Mouse (Mus musculus): ENCODE measurements around the gene Cfap74. TPM values are rescaled to one million over a fixed set of nuclear protein-coding genes. Genes with fewer than 3 reads are reported as not detected.

Gene Cfap74
- polyA plus RNA-seq, 1 experiment from 2014 or later, result 5.1 TPM

- no peaks in the 10 kb centered on the region for H3K27me3 ChIP-seq (ENCODE audit: control insufficient read depth, insufficient read depth, low read length)
- peak overlapping the region; percentile 70 for H3K4me2 ChIP-seq (ENCODE audit: low read depth, severe bottlenecking)
- peaks cover 10% of the 10 kb centered on the region for H3K4me1 ChIP-seq (ENCODE audit: control insufficient read depth, insufficient read depth, low read length)
- DNase-seq (ENCODE audit: low spot score) (no peak), ATAC-seq (ENCODE audit: insufficient number of reproducible peaks, low FRiP score, low TSS enrichment, low read depth) (no peak)
- H3K36me3 ChIP-seq (ENCODE audit: control insufficient read depth, insufficient read depth, low read length), result no peaks in the 10 kb centered on the region
- no peaks in the 10 kb centered on the region for H3K9me3 ChIP-seq (ENCODE audit: control insufficient read depth, low read length)
- peak overlapping the region; percentile 99 for H3K4me3 ChIP-seq (ENCODE audit: low read depth, low read length)
- H3K9ac ChIP-seq (ENCODE audit: low read length), result peak overlapping the region; percentile 100
- WGBS, result 43% methylated on average over 5 of the region's 5 CpGs
- H3K27ac ChIP-seq (replicated peaks; ENCODE audit: low read depth, low read length), result no peak overlapping the region
Observed at GRCm38 (mm10) chr4:155490456-155490855, 81.5 kb downstream of the Cfap74 start.

DNA sequence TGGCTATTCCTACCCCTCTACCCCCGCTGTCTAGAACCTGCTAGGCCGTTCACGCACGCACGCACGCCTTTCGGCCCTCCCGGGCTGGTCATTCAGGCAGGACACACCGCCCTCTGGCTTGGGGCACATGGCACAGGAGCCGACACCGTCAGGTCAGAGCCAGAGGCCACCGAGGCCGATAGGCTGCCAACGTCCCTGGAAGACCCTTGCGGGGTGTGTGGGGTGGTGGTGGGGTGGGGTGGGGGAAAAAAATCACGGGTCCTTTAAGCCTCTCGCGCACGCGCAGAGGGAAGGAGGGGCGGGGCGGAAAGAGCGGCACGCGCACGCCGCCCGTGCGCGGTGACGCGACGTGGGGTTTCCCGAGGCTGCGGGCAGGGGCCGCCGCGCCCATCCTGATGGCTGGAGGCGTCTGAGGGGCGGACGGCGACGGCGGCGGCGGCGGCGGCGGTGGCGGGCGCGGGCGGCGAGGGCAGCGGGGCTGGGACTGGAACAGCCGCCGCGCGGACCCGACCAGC lies 82.1 kb downstream of the Cfap74 start, which contains the start of gene Gnb1:
TSS of gene Gnb1 (plus strand) at position 372 of the 515 bp plus-strand sequence.
- Histone ChIP-seq H3K4me1 (ENCODE audit: control insufficient read depth, insufficient read depth, low read length) (peaks cover 10% of the 10 kb centered on the region), H3K27ac (replicated peaks; ENCODE audit: low read depth, low read length) (peak within 1 kb of the TSS; percentile 88), H3K4me3 (ENCODE audit: low read depth, low read length) (peak within 1 kb of the TSS; percentile 99), H3K9ac (ENCODE audit: low read length) (peak within 1 kb of the TSS; percentile 100), H3K27me3 (ENCODE audit: control insufficient read depth, insufficient read depth, low read length) (no peaks in the 10 kb centered on the region), H3K9me3 (ENCODE audit: control insufficient read depth, low read length) (no peaks in the 10 kb centered on the region), H3K4me2 (ENCODE audit: low read depth, severe bottlenecking) (peak within 1 kb of the TSS; percentile 70), H3K36me3 (ENCODE audit: control insufficient read depth, insufficient read depth, low read length) (no peaks in the 10 kb centered on the region)
- peak; percentile 81 for ATAC-seq (ENCODE audit: insufficient number of reproducible peaks, low FRiP score, low TSS enrichment, low read depth)
- DNase-seq (ENCODE audit: low spot score), result peak; percentile 95
- WGBS, result under 1% methylated on average over 48 of the region's 60 CpGs

DNA sequence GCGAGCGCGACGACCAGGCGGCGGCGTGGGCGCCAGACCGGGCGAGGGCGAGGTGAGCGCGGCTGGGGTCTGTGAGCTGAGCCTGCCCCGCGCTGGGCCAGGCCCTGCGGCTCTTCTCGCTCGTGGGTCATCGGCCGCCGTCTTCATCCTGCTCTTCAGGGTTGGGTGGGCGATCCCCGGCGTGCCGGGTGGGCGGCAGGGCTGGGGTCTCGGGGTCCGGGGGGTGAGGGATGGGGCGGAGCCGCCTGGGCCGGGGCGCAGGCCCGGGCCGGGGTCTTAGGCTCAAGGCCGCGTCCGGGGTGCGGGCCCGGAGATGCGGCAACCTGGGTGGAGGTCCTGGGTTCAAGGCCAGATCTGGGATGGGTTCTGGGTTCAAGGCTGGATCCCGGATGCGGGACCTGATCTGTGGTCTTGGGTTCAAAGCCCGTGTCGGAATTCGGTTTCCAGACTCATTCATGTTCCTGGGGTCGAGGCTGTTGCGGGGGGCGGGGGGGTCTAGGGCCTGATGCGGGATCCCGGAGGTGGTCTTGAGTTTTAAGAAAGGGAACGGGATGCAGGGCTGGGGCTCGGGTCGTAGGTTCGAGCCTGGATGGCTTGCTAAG lies 82.6 kb downstream of the Cfap74 start:
- H3K4me1 ChIP-seq (ENCODE audit: control insufficient read depth, insufficient read depth, low read length), result peaks cover 10% of the 10 kb centered on the region

GRCm38 (mm10) chr4:155492131-155492633 lies 83.2 kb downstream of the Cfap74 start:
- Histone ChIP-seq H3K4me2 (ENCODE audit: low read depth, severe bottlenecking) (peak overlapping the region; percentile 70), H3K9me3 (ENCODE audit: control insufficient read depth, low read length) (no peaks in the 10 kb centered on the region), H3K27me3 (ENCODE audit: control insufficient read depth, insufficient read depth, low read length) (no peaks in the 10 kb centered on the region), H3K27ac (replicated peaks; ENCODE audit: low read depth, low read length) (peak overlapping the region; percentile 88), H3K4me3 (ENCODE audit: low read depth, low read length) (peak overlapping the region; percentile 99), H3K36me3 (ENCODE audit: control insufficient read depth, insufficient read depth, low read length) (no peaks in the 10 kb centered on the region), H3K9ac (ENCODE audit: low read length) (peak overlapping the region; percentile 100), H3K4me1 (ENCODE audit: control insufficient read depth, insufficient read depth, low read length) (peaks cover 10% of the 10 kb centered on the region)
- WGBS, result under 1% methylated on average over 51 of the region's 51 CpGs
- ATAC-seq (ENCODE audit: insufficient number of reproducible peaks, low FRiP score, low TSS enrichment, low read depth) (no peak), DNase-seq (ENCODE audit: low spot score) (peak; percentile 76)

More for the DNA sequence above, 82.6 kb downstream of the Cfap74 start:
- H3K9ac ChIP-seq (ENCODE audit: low read length), result peak overlapping the region; percentile 100
- H3K27ac ChIP-seq (replicated peaks; ENCODE audit: low read depth, low read length), result peak overlapping the region; percentile 88
- peak overlapping the region; percentile 70; the same call in 1 of the 2 replicates for H3K4me2 ChIP-seq (ENCODE audit: low read depth, severe bottlenecking)
- H3K4me3 ChIP-seq (ENCODE audit: low read depth, low read length), result peak overlapping the region; percentile 99
- DNase-seq (ENCODE audit: low spot score), result peak; percentile 73
- peak; percentile 67 for ATAC-seq (ENCODE audit: insufficient number of reproducible peaks, low FRiP score, low TSS enrichment, low read depth)
- H3K36me3 ChIP-seq (ENCODE audit: control insufficient read depth, insufficient read depth, low read length), result no peaks in the 10 kb centered on the region
- WGBS, result under 1% methylated on average over 48 of the region's 54 CpGs
- no peaks in the 10 kb centered on the region for H3K27me3 ChIP-seq (ENCODE audit: control insufficient read depth, insufficient read depth, low read length)
- no peaks in the 10 kb centered on the region for H3K9me3 ChIP-seq (ENCODE audit: control insufficient read depth, low read length)

DNA sequence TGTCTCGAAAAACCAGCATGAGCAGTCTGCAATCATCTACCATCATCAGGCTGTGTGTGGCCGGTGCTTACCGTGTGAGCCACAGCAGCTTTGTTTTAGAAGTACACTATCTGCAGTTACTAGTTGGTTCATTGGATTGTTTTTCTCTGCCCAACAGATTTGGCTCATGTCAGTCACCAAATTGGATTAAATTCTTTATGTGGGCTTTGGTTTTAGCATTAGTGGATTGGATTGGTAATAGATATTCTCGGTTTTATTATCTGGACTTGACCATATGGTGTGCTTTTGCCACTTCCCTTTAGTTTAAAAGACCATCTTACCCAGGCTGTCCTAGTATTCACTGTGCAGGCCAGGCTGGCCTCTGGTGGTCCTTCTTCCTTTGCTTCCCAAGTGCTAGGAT lies 85.9 kb downstream of the Cfap74 start:
- Histone ChIP-seq H3K27ac (replicated peaks; ENCODE audit: low read depth, low read length) (no peak overlapping the region), H3K9me3 (ENCODE audit: control insufficient read depth, low read length) (no peaks in the 10 kb centered on the region), H3K4me3 (ENCODE audit: low read depth, low read length) (no peak overlapping the region), H3K9ac (ENCODE audit: low read length) (no peak overlapping the region), H3K36me3 (ENCODE audit: control insufficient read depth, insufficient read depth, low read length) (no peaks in the 10 kb centered on the region), H3K27me3 (ENCODE audit: control insufficient read depth, insufficient read depth, low read length) (no peaks in the 10 kb centered on the region), H3K4me1 (ENCODE audit: control insufficient read depth, insufficient read depth, low read length) (peaks cover 10% of the 10 kb centered on the region), H3K4me2 (ENCODE audit: low read depth, severe bottlenecking) (no peak overlapping the region)
- 89% methylated on average over 4 of the region's 4 CpGs for WGBS
- DNase-seq (ENCODE audit: low spot score) (no peak), ATAC-seq (ENCODE audit: insufficient number of reproducible peaks, low FRiP score, low TSS enrichment, low read depth) (no peak)

DNA sequence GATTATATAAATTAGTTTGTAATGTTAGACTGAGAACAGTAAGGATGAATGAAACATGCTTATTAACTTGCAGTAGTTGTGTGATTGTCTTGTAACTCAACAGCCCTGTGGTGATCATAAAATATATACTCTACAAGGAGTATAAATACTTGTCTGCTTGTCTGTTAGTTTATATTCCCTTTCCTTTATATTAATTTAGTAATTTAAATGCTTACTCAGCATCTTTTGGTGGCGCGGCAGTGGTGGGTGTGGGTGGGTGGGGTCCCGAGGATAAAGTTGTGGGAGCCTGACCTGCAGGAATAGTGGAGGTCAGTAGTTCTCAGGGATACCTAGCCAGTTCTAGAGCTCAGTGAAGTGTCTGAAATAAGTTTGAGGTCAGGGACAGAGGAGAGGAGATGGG lies 89.0 kb downstream of the Cfap74 start:
- Histone ChIP-seq H3K27ac (replicated peaks; ENCODE audit: low read depth, low read length) (no peak overlapping the region), H3K4me3 (ENCODE audit: low read depth, low read length) (no peak overlapping the region), H3K36me3 (ENCODE audit: control insufficient read depth, insufficient read depth, low read length) (no peaks in the 10 kb centered on the region), H3K9ac (ENCODE audit: low read length) (no peak overlapping the region), H3K4me1 (ENCODE audit: control insufficient read depth, insufficient read depth, low read length) (peaks cover 2% of the 10 kb centered on the region; the same call in 1 of the 2 replicates), H3K9me3 (ENCODE audit: control insufficient read depth, low read length) (no peaks in the 10 kb centered on the region), H3K4me2 (ENCODE audit: low read depth, severe bottlenecking) (no peak overlapping the region), H3K27me3 (ENCODE audit: control insufficient read depth, insufficient read depth, low read length) (no peaks in the 10 kb centered on the region)
- 88% methylated on average over 3 of the region's 3 CpGs for WGBS
- DNase-seq (ENCODE audit: low spot score), result no peak
- no peak for ATAC-seq (ENCODE audit: insufficient number of reproducible peaks, low FRiP score, low TSS enrichment, low read depth)

DNA sequence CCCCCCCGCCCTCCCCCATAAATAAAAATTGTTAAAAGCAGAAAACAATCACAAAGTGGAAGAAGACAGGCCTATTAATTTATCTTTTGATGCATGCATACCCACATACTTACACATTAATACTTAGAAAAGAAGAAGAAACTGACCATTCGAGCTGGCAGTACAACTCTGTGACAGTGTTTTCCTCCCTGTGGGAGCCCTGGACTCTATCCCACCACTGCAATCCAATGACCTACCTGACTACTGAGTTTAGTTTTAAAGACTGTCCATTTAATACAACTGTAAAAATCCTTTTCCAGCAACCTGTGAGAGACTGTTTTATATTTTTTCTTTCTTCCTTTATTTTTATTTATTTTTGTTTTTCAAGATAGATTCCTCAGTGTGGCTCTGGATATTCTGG lies 92.1 kb downstream of the Cfap74 start:
- no peak for DNase-seq (ENCODE audit: low spot score)
- Histone ChIP-seq H3K27ac (replicated peaks; ENCODE audit: low read depth, low read length) (no peak overlapping the region), H3K4me2 (ENCODE audit: low read depth, severe bottlenecking) (no peak overlapping the region), H3K4me1 (ENCODE audit: control insufficient read depth, insufficient read depth, low read length) (no peaks in the 10 kb centered on the region), H3K36me3 (ENCODE audit: control insufficient read depth, insufficient read depth, low read length) (no peaks in the 10 kb centered on the region), H3K4me3 (ENCODE audit: low read depth, low read length) (no peak overlapping the region), H3K27me3 (ENCODE audit: control insufficient read depth, insufficient read depth, low read length) (no peaks in the 10 kb centered on the region), H3K9ac (ENCODE audit: low read length) (no peak overlapping the region), H3K9me3 (ENCODE audit: control insufficient read depth, low read length) (no peaks in the 10 kb centered on the region)
- WGBS, result 79% methylated on average over 2 of the region's 2 CpGs
- ATAC-seq (ENCODE audit: insufficient number of reproducible peaks, low FRiP score, low TSS enrichment, low read depth), result no peak

DNA sequence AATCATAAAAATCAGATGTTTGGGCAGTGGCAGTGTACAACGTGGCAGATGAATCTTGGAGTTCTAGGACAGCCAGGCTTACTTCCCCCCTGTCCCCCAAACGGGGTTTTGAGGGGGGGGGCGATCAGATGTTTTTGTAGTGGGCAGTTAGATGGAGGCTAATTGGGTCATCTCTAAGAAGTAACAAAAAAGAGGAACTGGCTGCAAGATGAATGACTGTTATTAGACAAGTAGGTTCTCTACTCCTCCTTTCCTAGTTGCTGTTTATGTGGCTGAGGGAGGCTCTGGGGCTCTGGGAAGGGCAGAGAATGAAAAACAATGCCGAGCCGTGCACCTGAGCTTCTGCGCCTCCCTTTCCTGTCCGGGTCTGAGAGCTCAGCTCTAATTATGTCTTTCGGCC lies 96.1 kb downstream of the Cfap74 start:
- no peaks in the 10 kb centered on the region for H3K4me1 ChIP-seq (ENCODE audit: control insufficient read depth, insufficient read depth, low read length)
- no peak overlapping the region for H3K27ac ChIP-seq (replicated peaks; ENCODE audit: low read depth, low read length)
- WGBS, result 74% methylated on average over 8 of the region's 8 CpGs
- no peak overlapping the region for H3K4me2 ChIP-seq (ENCODE audit: low read depth, severe bottlenecking)
- H3K27me3 ChIP-seq (ENCODE audit: control insufficient read depth, insufficient read depth, low read length), result no peaks in the 10 kb centered on the region
- H3K9me3 ChIP-seq (ENCODE audit: control insufficient read depth, low read length), result no peaks in the 10 kb centered on the region
- no peak overlapping the region for H3K4me3 ChIP-seq (ENCODE audit: low read depth, low read length)
- no peak overlapping the region for H3K9ac ChIP-seq (ENCODE audit: low read length)
- no peaks in the 10 kb centered on the region for H3K36me3 ChIP-seq (ENCODE audit: control insufficient read depth, insufficient read depth, low read length)
- DNase-seq (ENCODE audit: low spot score) (no peak), ATAC-seq (ENCODE audit: insufficient number of reproducible peaks, low FRiP score, low TSS enrichment, low read depth) (no peak)

Data from limb, embryonic 11.5 days (tissue).